Mouse (Mus musculus): ENCODE data around the gene Heatr5b. TPM values are rescaled to one million over a fixed set of nuclear protein-coding genes. Genes with fewer than 3 reads are reported as not detected.

Heatr5b gene
- polyA plus RNA-seq, 1 experiment from 2014 or later = 19.1 TPM

GRCm38 (mm10) chr17:78726746-78727449, 108.3 kb downstream of the Heatr5b start:
- H3K36me3 ChIP-seq = no peaks in the 10 kb centered on the region
- H3K27me3 ChIP-seq = no peaks in the 10 kb centered on the region
- no peak overlapping the region for H3K4me2 ChIP-seq (replicated peaks)
- no peaks in the 10 kb centered on the region for H3K9me3 ChIP-seq
- no peak overlapping the region for H3K9ac ChIP-seq
- no peak overlapping the region for H3K27ac ChIP-seq
- H3K4me3 ChIP-seq = no peak overlapping the region
- H3K4me1 ChIP-seq = no peaks in the 10 kb centered on the region
- ATAC-seq (ENCODE audit: insufficient number of reproducible peaks, insufficient read depth, low FRiP score, low TSS enrichment) = no peak
- 76% methylated on average over 14 of the region's 14 CpGs for WGBS

GRCm38 (mm10) chr17:78724461-78725055, 110.6 kb downstream of the Heatr5b start:
- ATAC-seq (ENCODE audit: insufficient number of reproducible peaks, insufficient read depth, low FRiP score, low TSS enrichment) = no peak
- no peak overlapping the region for H3K27ac ChIP-seq
- H3K9ac ChIP-seq = no peak overlapping the region
- no peaks in the 10 kb centered on the region for H3K27me3 ChIP-seq
- H3K36me3 ChIP-seq = no peaks in the 10 kb centered on the region
- H3K4me2 ChIP-seq (replicated peaks) = no peak overlapping the region
- H3K4me3 ChIP-seq = no peak overlapping the region
- H3K9me3 ChIP-seq = no peaks in the 10 kb centered on the region
- H3K4me1 ChIP-seq = no peaks in the 10 kb centered on the region
- WGBS = 45% methylated on average over 6 of the region's 6 CpGs

- no peaks in the 10 kb centered on the region for H3K4me1 ChIP-seq
- H3K27ac ChIP-seq = no peak overlapping the region
- no peaks in the 10 kb centered on the region for H3K27me3 ChIP-seq
- H3K36me3 ChIP-seq = peaks cover 7% of the 10 kb centered on the region; the same call in 1 of the 2 replicates
- no peak overlapping the region for H3K4me3 ChIP-seq
- 85% methylated on average over 7 of the region's 7 CpGs for WGBS
- H3K9me3 ChIP-seq = no peaks in the 10 kb centered on the region
- H3K9ac ChIP-seq = no peak overlapping the region
- no peak for ATAC-seq (ENCODE audit: insufficient number of reproducible peaks, insufficient read depth, low FRiP score, low TSS enrichment)
- H3K4me2 ChIP-seq (replicated peaks) = no peak overlapping the region
These were observed 113.5 kb downstream of the Heatr5b start for GRCm38 (mm10) chr17:78721690-78722089.

GRCm38 (mm10) chr17:78719086-78719485, 116.1 kb downstream of the Heatr5b start:
- Histone ChIP-seq H3K9ac (no peak overlapping the region), H3K4me2 (replicated peaks) (no peak overlapping the region), H3K9me3 (no peaks in the 10 kb centered on the region), H3K4me3 (no peak overlapping the region), H3K27me3 (no peaks in the 10 kb centered on the region), H3K4me1 (no peaks in the 10 kb centered on the region), H3K27ac (no peak overlapping the region), H3K36me3 (peaks cover 7% of the 10 kb centered on the region; the same call in 1 of the 2 replicates)
- 88% methylated on average over 13 of the region's 13 CpGs for WGBS
- no peak for ATAC-seq (ENCODE audit: insufficient number of reproducible peaks, insufficient read depth, low FRiP score, low TSS enrichment)

GRCm38 (mm10) chr17:78710258-78710657, 124.9 kb downstream of the Heatr5b start:
- Histone ChIP-seq H3K27me3 (no peaks in the 10 kb centered on the region), H3K9me3 (no peaks in the 10 kb centered on the region), H3K4me3 (no peak overlapping the region), H3K27ac (no peak overlapping the region), H3K36me3 (no peaks in the 10 kb centered on the region), H3K9ac (no peak overlapping the region), H3K4me1 (no peaks in the 10 kb centered on the region), H3K4me2 (replicated peaks) (no peak overlapping the region)
- no peak for ATAC-seq (ENCODE audit: insufficient number of reproducible peaks, insufficient read depth, low FRiP score, low TSS enrichment)
- 62% methylated on average over 2 of the region's 2 CpGs for WGBS

GRCm38 (mm10) chr17:78708422-78708821, 126.7 kb downstream of the Heatr5b start:
- no peak for ATAC-seq (ENCODE audit: insufficient number of reproducible peaks, insufficient read depth, low FRiP score, low TSS enrichment)
- H3K36me3 ChIP-seq = no peaks in the 10 kb centered on the region
- 81% methylated on average over 7 of the region's 7 CpGs for WGBS

GRCm38 (mm10) chr17:78702988-78703387, 132.2 kb downstream of the Heatr5b start:
- ATAC-seq (ENCODE audit: insufficient number of reproducible peaks, insufficient read depth, low FRiP score, low TSS enrichment) = no peak
- no peak overlapping the region for H3K4me2 ChIP-seq (replicated peaks)

More at GRCm38 (mm10) chr17:78708422-78708821, 126.7 kb downstream of the Heatr5b start:
- no peak overlapping the region for H3K4me3 ChIP-seq
- H3K27me3 ChIP-seq = no peaks in the 10 kb centered on the region
- H3K9me3 ChIP-seq = no peaks in the 10 kb centered on the region
- H3K4me2 ChIP-seq (replicated peaks) = no peak overlapping the region
- H3K27ac ChIP-seq = no peak overlapping the region
- no peaks in the 10 kb centered on the region for H3K4me1 ChIP-seq
- no peak overlapping the region for H3K9ac ChIP-seq

More at GRCm38 (mm10) chr17:78702988-78703387, 132.2 kb downstream of the Heatr5b start:
- Histone ChIP-seq H3K27ac (no peak overlapping the region), H3K36me3 (peaks cover 10% of the 10 kb centered on the region; the same call in 1 of the 2 replicates), H3K9ac (no peak overlapping the region), H3K4me3 (no peak overlapping the region), H3K4me1 (no peaks in the 10 kb centered on the region), H3K27me3 (no peaks in the 10 kb centered on the region), H3K9me3 (no peaks in the 10 kb centered on the region)
- 92% methylated on average over 7 of the region's 7 CpGs for WGBS

Other genes with a start within 250 kb of the Heatr5b start
- gene Strn, start 98.2 kb downstream of the Heatr5b start, polyA plus RNA-seq (2016; fragmentation: Nextera tagmentation; extraction: Ambion mirVana) = 7.3 and 7.4 TPM in 2 replicates
- gene Gpatch11, start 203 bp upstream of the Heatr5b start, polyA plus RNA-seq (2016; fragmentation: Nextera tagmentation; extraction: Ambion mirVana) = 54.0 and 56.7 TPM in 2 replicates
- gene Eif2ak2, start 47.2 kb upstream of the Heatr5b start, polyA plus RNA-seq (2016; fragmentation: Nextera tagmentation; extraction: Ambion mirVana) = 12.5 and 12.6 TPM in 2 replicates
- gene Sult6b1, start 71.6 kb upstream of the Heatr5b start, polyA plus RNA-seq (2016; fragmentation: Nextera tagmentation; extraction: Ambion mirVana) = 0.19 and 0.42 TPM in 2 replicates
- 102 and 106 TPM in 2 replicates for gene Cebpzos, start 81.1 kb upstream of the Heatr5b start, polyA plus RNA-seq (2016; fragmentation: Nextera tagmentation; extraction: Ambion mirVana)
- 61.8 and 74.4 TPM in 2 replicates for gene Cebpz, start 101.7 kb upstream of the Heatr5b start, polyA plus RNA-seq (2016; fragmentation: Nextera tagmentation; extraction: Ambion mirVana)
- 56.4 and 60.5 TPM in 2 replicates for gene Ndufaf7, start 101.8 kb upstream of the Heatr5b start, polyA plus RNA-seq (2016; fragmentation: Nextera tagmentation; extraction: Ambion mirVana)
- gene Prkd3, start 185.5 kb upstream of the Heatr5b start, polyA plus RNA-seq (2016; fragmentation: Nextera tagmentation; extraction: Ambion mirVana) = 55.0 and 57.3 TPM in 2 replicates
- 6.7 and 7.4 TPM in 2 replicates for gene Qpct, start 216.5 kb upstream of the Heatr5b start, polyA plus RNA-seq (2016; fragmentation: Nextera tagmentation; extraction: Ambion mirVana)

All from embryonic facial prominence, embryonic 12.5 days (tissue).